Comparison of ENCODE assay signal across 20 mouse cellular contexts in the genomic region with DNA sequence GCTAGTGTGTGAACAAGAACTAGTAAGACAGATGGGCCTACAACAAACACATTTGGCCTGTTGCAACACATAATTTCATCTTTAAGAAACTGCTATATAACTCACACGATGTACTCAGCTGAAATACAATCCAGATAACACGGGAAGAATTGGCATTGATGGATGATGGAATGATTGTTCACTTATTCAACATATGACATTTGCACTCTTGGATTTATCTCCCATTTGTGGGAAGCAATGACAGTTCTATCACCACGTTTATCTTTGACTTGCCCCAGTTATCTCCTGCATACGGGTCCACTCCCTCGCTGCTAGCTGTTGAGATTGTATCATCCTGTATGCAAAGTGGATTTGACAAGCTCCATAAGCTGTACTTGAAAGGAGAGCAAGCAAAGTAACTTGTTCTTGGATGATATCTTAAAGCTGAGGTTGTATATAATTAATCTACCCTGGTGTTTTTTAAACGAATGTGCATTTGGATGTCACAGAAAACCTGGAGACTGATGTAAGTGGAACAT.
"Had no signal": no experiment of that assay in that cellular context is flagged by ENCODE, and none has a peak within 500 bp of the region (broad histone marks: within the 10 kb centered on the region; RNA-seq: fewer than 3 reads in every experiment).

No protein-coding gene starts in this region.

- H3K4me3 ChIP-seq: lung, embryonic 15.5 days; midbrain, embryonic 10.5 days; midbrain, embryonic 12.5 days; myocyte; neural tube, embryonic 13.5 days; neural tube, embryonic 15.5 days had no signal

- H3K4me1 ChIP-seq: lung, embryonic 15.5 days; midbrain, embryonic 10.5 days; midbrain, embryonic 12.5 days; neural tube, embryonic 13.5 days; neural tube, embryonic 15.5 days had no signal

- H3K4me2 ChIP-seq: lung, embryonic 15.5 days; midbrain, embryonic 12.5 days; neural tube, embryonic 13.5 days; neural tube, embryonic 15.5 days had no signal

- H3K36me3 ChIP-seq: lung, embryonic 15.5 days; midbrain, embryonic 10.5 days; midbrain, embryonic 12.5 days; neural tube, embryonic 13.5 days; neural tube, embryonic 15.5 days had no signal

- H3K27ac ChIP-seq: liver, embryonic 14.5 days; lung, embryonic 15.5 days; midbrain, embryonic 10.5 days; midbrain, embryonic 12.5 days; neural tube, embryonic 13.5 days; neural tube, embryonic 15.5 days had no signal

- DNase-seq: lung, adult 18-20 months; lung, postnatal 14 days; lung, postnatal 4 days; midbrain, embryonic 14.5 days; retina, postnatal 1 day; right cerebral cortex, adult 18-20 months; right cerebral cortex, postnatal 25 days; right cerebral cortex, postnatal 4 days; spleen, adult 18-20 months; thymus, adult 18-20 months; thymus, postnatal 14 days; thymus, postnatal 36 days had no signal

- H3K9me3 ChIP-seq: lung, embryonic 15.5 days; midbrain, embryonic 10.5 days; midbrain, embryonic 12.5 days; neural tube, embryonic 13.5 days; neural tube, embryonic 15.5 days had no signal

- H3K9ac ChIP-seq: liver, embryonic 14.5 days; lung, embryonic 15.5 days; midbrain, embryonic 12.5 days; neural tube, embryonic 13.5 days; neural tube, embryonic 15.5 days had no signal

- H3K27me3 ChIP-seq: lung, embryonic 15.5 days; midbrain, embryonic 12.5 days; neural tube, embryonic 13.5 days; neural tube, embryonic 15.5 days had no signal

- ATAC-seq: midbrain, embryonic 16.5 days had no signal
